Comparison of ENCODE assay signal across 27 mouse cellular contexts in genomic region chr15:4726830-4727310, GRCm38 (mm10). TPM values are rescaled to one million over a fixed set of nuclear protein-coding genes. Genes with fewer than 3 reads are reported as not detected.
"Had no signal": no experiment of that assay in that cellular context is flagged by ENCODE, and none has a peak within 500 bp of the region (broad histone marks: within the 10 kb centered on the region; RNA-seq: fewer than 3 reads in every experiment).

Gene C6 (plus strand): TSS chr15:4727175.

- H3K4me1 ChIP-seq: intestine, embryonic 15.5 days; kidney, embryonic 15.5 days; limb, embryonic 12.5 days; limb, embryonic 15.5 days; midbrain, embryonic 12.5 days; midbrain, embryonic 15.5 days; neural tube, embryonic 12.5 days; neural tube, embryonic 15.5 days; stomach, embryonic 15.5 days had no signal

- H3K27me3 ChIP-seq: intestine, embryonic 15.5 days; kidney, embryonic 15.5 days; limb, embryonic 12.5 days; limb, embryonic 15.5 days; midbrain, embryonic 12.5 days; midbrain, embryonic 15.5 days; neural tube, embryonic 12.5 days; neural tube, embryonic 15.5 days; stomach, embryonic 15.5 days had no signal

- ATAC-seq: intestine, embryonic 15.5 days; midbrain, embryonic 15.5 days had no signal

- H3K9ac ChIP-seq: intestine, embryonic 15.5 days; kidney, embryonic 15.5 days; limb, embryonic 12.5 days; limb, embryonic 15.5 days; liver, embryonic 14.5 days; lung, embryonic 14.5 days; midbrain, embryonic 12.5 days; midbrain, embryonic 15.5 days; neural tube, embryonic 12.5 days; neural tube, embryonic 15.5 days; stomach, embryonic 15.5 days had no signal

- DNase-seq: kidney, adult 8-10 months; kidney, postnatal 10 days; kidney, postnatal 36 days; layer of hippocampus, postnatal 36 days; left cerebral cortex, postnatal 4 days; lung, embryonic 14.5 days; right cerebral cortex, adult 18-20 months; right cerebral cortex, postnatal 14 days; right cerebral cortex, postnatal 4 days; spleen, adult 18-20 months; thymus, postnatal 25 days had no signal

- H3K9me3 ChIP-seq: intestine, embryonic 15.5 days; kidney, embryonic 15.5 days; limb, embryonic 12.5 days; limb, embryonic 15.5 days; midbrain, embryonic 12.5 days; midbrain, embryonic 15.5 days; neural tube, embryonic 12.5 days; neural tube, embryonic 15.5 days; stomach, embryonic 15.5 days had no signal

- H3K36me3 ChIP-seq: intestine, embryonic 15.5 days; kidney, embryonic 15.5 days; limb, embryonic 12.5 days; limb, embryonic 15.5 days; midbrain, embryonic 12.5 days; midbrain, embryonic 15.5 days; neural tube, embryonic 12.5 days; neural tube, embryonic 15.5 days; stomach, embryonic 15.5 days had no signal

- H3K27ac ChIP-seq: intestine, embryonic 15.5 days; kidney, embryonic 15.5 days; limb, embryonic 12.5 days; limb, embryonic 15.5 days; liver, embryonic 14.5 days; macrophage; midbrain, embryonic 12.5 days; midbrain, embryonic 15.5 days; neural tube, embryonic 12.5 days; neural tube, embryonic 15.5 days; stomach, embryonic 15.5 days had no signal

- H3K4me3 ChIP-seq: intestine, embryonic 15.5 days; kidney, embryonic 15.5 days; limb, embryonic 12.5 days; limb, embryonic 15.5 days; midbrain, embryonic 12.5 days; midbrain, embryonic 15.5 days; neural tube, embryonic 12.5 days; neural tube, embryonic 15.5 days; stomach, embryonic 15.5 days had no signal

- H3K4me2 ChIP-seq: intestine, embryonic 15.5 days; kidney, embryonic 15.5 days; limb, embryonic 12.5 days; limb, embryonic 15.5 days; lung, embryonic 14.5 days; midbrain, embryonic 12.5 days; midbrain, embryonic 15.5 days; neural tube, embryonic 12.5 days; neural tube, embryonic 15.5 days; stomach, embryonic 15.5 days had no signal

RNA-seq across cellular contexts. Expression of gene C6, which starts in this region (rescaled TPM):
- total RNA-seq: layer of hippocampus, postnatal 10 days; layer of hippocampus, postnatal 36 days; left cerebral cortex, adult 8-10 months; left cerebral cortex, postnatal 14 days; left cerebral cortex, postnatal 4 days; megakaryocyte, adult 5-6 weeks had no signal
- polyA plus RNA-seq: kidney, embryonic 15.5 days; limb, embryonic 12.5 days; lung, embryonic 14.5 days; macrophage; midbrain, embryonic 12.5 days; midbrain, embryonic 15.5 days; neural tube, embryonic 12.5 days; neural tube, embryonic 15.5 days; thymus, postnatal 0 days had no signal
